In genomic region chr1:182840011-182840410, GRCm38 (mm10) we compare ENCODE assay signal across 13 mouse cellular contexts.
DNase-seq lines count a peak whose midpoint lies in the region; ATAC-seq and TF ChIP-seq lines count a peak whose summit lies in the region.
"Had no signal": no experiment of that assay in that cellular context is flagged by ENCODE, and none has a peak within 500 bp of the region (broad histone marks: within the 10 kb centered on the region; RNA-seq: fewer than 3 reads in every experiment).

No protein-coding gene starts in this region.

- H3K27ac ChIP-seq in left cerebral cortex, adult 2 months = 0 out of 2 replicates have a peak overlapping the region, but pooled peaks have one; percentile 3
- 0 out of 2 replicates have a peak overlapping the region, but pooled peaks have one; percentile 53 for H3K27ac ChIP-seq in hindbrain, embryonic 14.5 days
- peak overlapping the region; percentile 74 for H3K27ac ChIP-seq in neural tube, embryonic 15.5 days (replicated peaks)
- H3K27ac ChIP-seq in liver, embryonic 12.5 days = no peak overlapping the region
- H3K27ac ChIP-seq: embryonic facial prominence, embryonic 13.5 days; liver, embryonic 13.5 days had no signal

- intact Hi-C loops in left cerebral cortex, adult 2 months (cut with DNase I) = no loop called here
- intact Hi-C loops in left cerebral cortex, postnatal 10 days (cut with DNase I) = no loop called here

- no peak overlapping the region for H3K9ac ChIP-seq in hindbrain, embryonic 14.5 days
- H3K9ac ChIP-seq in neural tube, embryonic 15.5 days (replicated peaks) = no peak overlapping the region
- H3K9ac ChIP-seq in liver, embryonic 12.5 days = no peak overlapping the region
- H3K9ac ChIP-seq: embryonic facial prominence, embryonic 13.5 days; liver, embryonic 13.5 days had no signal

- TF ChIP-seq CTCF in left cerebral cortex, adult 2 months (IDR thresholded peaks at IDR 0.05) = no peak

- WGBS in hindbrain, embryonic 14.5 days = 41% methylated on average over 6 of the region's 6 CpGs
- WGBS in neural tube, embryonic 15.5 days = 17% methylated on average over 6 of the region's 6 CpGs
- WGBS in liver, embryonic 12.5 days (ENCODE audit: insufficient replicate concordance) = 39% methylated on average over 6 of the region's 6 CpGs

- no peak overlapping the region for H3K4me3 ChIP-seq in left cerebral cortex, adult 2 months
- H3K4me3 ChIP-seq in hindbrain, embryonic 14.5 days (replicated peaks; ENCODE audit: low read length) = no peak overlapping the region
- H3K4me3 ChIP-seq in neural tube, embryonic 15.5 days (replicated peaks) = no peak overlapping the region
- H3K4me3 ChIP-seq in liver, embryonic 12.5 days = no peak overlapping the region
- H3K4me3 ChIP-seq: embryonic facial prominence, embryonic 13.5 days; liver, embryonic 13.5 days had no signal

- ATAC-seq in hindbrain, embryonic 14.5 days (ENCODE audit: low FRiP score) = peak; percentile 17; the same call in 1 of the 2 replicates
- ATAC-seq in neural tube, embryonic 15.5 days (ENCODE audit: low FRiP score) = peak; percentile 46; the same call in 1 of the 2 replicates
- no peak for ATAC-seq in liver, embryonic 12.5 days
- ATAC-seq: intestine, postnatal 0 days had no signal

- no peaks in the 10 kb centered on the region for H3K9me3 ChIP-seq in hindbrain, embryonic 14.5 days (ENCODE audit: control insufficient read depth, low read length)
- no peaks in the 10 kb centered on the region for H3K9me3 ChIP-seq in neural tube, embryonic 15.5 days (replicated peaks)
- H3K9me3 ChIP-seq in liver, embryonic 12.5 days (replicated peaks) = no peaks in the 10 kb centered on the region
- H3K9me3 ChIP-seq: embryonic facial prominence, embryonic 13.5 days; liver, embryonic 13.5 days had no signal

- H3K27me3 ChIP-seq in hindbrain, embryonic 14.5 days (ENCODE audit: control insufficient read depth, insufficient read depth, low read length) = no peaks in the 10 kb centered on the region
- no peaks in the 10 kb centered on the region for H3K27me3 ChIP-seq in neural tube, embryonic 15.5 days (replicated peaks)
- no peaks in the 10 kb centered on the region for H3K27me3 ChIP-seq in liver, embryonic 12.5 days (replicated peaks)
- H3K27me3 ChIP-seq: CH12.LX; embryonic facial prominence, embryonic 13.5 days; liver, embryonic 13.5 days had no signal

- H3K4me1 ChIP-seq in hindbrain, embryonic 14.5 days (replicated peaks; ENCODE audit: control insufficient read depth, insufficient read depth, low read length) = peaks cover 14% of the 10 kb centered on the region; the same call in 1 of the 2 replicates
- peaks cover 42% of the 10 kb centered on the region for H3K4me1 ChIP-seq in neural tube, embryonic 15.5 days
- no peaks in the 10 kb centered on the region for H3K4me1 ChIP-seq in liver, embryonic 12.5 days
- H3K4me1 ChIP-seq: embryonic facial prominence, embryonic 13.5 days; liver, embryonic 13.5 days had no signal

- H3K36me3 ChIP-seq in hindbrain, embryonic 14.5 days (replicated peaks; ENCODE audit: control insufficient read depth, insufficient read depth) = no peaks in the 10 kb centered on the region
- H3K36me3 ChIP-seq in neural tube, embryonic 15.5 days = no peaks in the 10 kb centered on the region
- no peaks in the 10 kb centered on the region for H3K36me3 ChIP-seq in liver, embryonic 12.5 days
- H3K36me3 ChIP-seq: embryonic facial prominence, embryonic 13.5 days; liver, embryonic 13.5 days had no signal

- H3K4me2 ChIP-seq in hindbrain, embryonic 14.5 days (replicated peaks) = no peak overlapping the region
- no peak overlapping the region for H3K4me2 ChIP-seq in neural tube, embryonic 15.5 days
- no peak overlapping the region for H3K4me2 ChIP-seq in liver, embryonic 12.5 days
- H3K4me2 ChIP-seq: embryonic facial prominence, embryonic 13.5 days; liver, embryonic 13.5 days had no signal

- no peak for DNase-seq in left cerebral cortex, adult 2 months (ENCODE audit: extremely low spot score in 1 of 2, low spot score in 2 of 2)
- no peak for DNase-seq in left cerebral cortex, adult 8-10 months (ENCODE audit: low spot score in 2 of 2)
- DNase-seq in brain, adult 2 months (ENCODE audit: low read depth, low spot score) = peak; percentile 72
- DNase-seq in hindbrain, embryonic 14.5 days (ENCODE audit: low spot score) = no peak
- no peak for DNase-seq in left cerebral cortex, postnatal 10 days (ENCODE audit: extremely low spot score in 1 of 2, low spot score in 2 of 2)
- DNase-seq: kidney, postnatal 36 days; liver, embryonic 13.5 days; lung, postnatal 36 days had no signal
